Comparison of ENCODE assay signal across 8 mouse cellular contexts in the genomic region with DNA sequence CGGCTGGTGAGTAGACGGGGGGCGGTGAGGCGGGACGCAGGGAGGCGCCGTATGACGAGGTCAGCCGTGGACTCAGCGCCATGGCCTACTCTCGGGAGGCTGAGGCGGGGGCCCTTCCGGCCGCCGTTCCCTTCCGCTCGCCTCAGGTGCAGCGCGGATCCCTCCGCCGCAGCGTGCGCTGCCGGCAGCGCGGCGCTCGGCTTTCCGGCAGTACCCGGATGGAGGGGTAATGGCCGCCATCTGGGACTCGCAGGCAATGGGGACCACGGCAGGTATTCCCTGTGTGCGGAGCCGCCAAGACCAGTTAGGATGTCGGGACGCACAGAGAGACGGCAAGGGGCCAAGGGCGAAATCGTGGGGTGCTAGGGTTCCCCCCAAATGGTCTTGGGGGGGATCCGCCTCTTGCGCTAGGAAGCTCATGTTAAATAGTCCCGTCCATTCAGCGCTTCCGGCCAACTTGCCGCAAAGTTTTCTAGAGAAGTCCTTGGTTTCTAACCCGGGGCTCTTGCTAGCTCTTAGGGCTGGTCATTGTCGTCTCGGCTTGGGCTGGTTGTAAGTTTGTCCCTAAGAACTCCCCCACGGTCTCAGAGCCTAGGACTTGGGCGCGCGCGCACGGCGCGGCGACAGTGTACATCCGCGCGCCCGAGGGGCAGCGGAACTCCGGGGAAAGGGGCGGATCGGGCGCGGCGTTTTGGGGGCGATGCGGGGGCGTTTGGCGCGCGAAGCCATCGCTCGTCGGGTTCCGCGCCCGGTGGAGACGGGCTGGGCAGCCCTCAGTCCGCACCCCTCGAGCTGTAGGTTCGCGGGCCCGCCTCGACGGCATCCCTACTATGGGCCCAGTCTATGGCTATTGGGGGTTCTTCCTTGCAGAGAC. TPM values are rescaled to one million over a fixed set of nuclear protein-coding genes. Genes with fewer than 3 reads are reported as not detected.
A peak's percentile ranks its signal among the peaks of the same experiment; 100 is the strongest.
DNase-seq lines count a peak whose midpoint lies in the region; ATAC-seq and TF ChIP-seq lines count a peak whose summit lies in the region.

A gene (plus strand): TSS at position 187 of the 874 bp plus-strand sequence.

- no peaks in the 10 kb centered on the region for H3K79me3 ChIP-seq in C2C12 (ENCODE audit: low read depth)

- H3K36me3 ChIP-seq in C2C12 (ENCODE audit: control insufficient read depth, insufficient read depth): no peaks in the 10 kb centered on the region
- H3K36me3 ChIP-seq in heart, embryonic 14.5 days (ENCODE audit: control insufficient read depth, insufficient read depth, low read length): 0 out of 2 replicates have a peak, but pooled peaks cover 8% of the 10 kb centered on the region
- H3K36me3 ChIP-seq in liver, embryonic 13.5 days: no peaks in the 10 kb centered on the region
- H3K36me3 ChIP-seq in stomach, embryonic 16.5 days (ENCODE audit: control insufficient read depth, insufficient read depth, low read length): no peaks in the 10 kb centered on the region

- H3K4me3 ChIP-seq in C2C12 (ENCODE audit: insufficient read depth, poor library complexity, severe bottlenecking): peak within 1 kb of the TSS; percentile 34
- peak within 1 kb of the TSS; percentile 72 to 85 for H3K4me3 ChIP-seq in heart, embryonic 14.5 days (ENCODE audit: control insufficient read depth in 1 of 2, insufficient read depth in 1 of 2, low read depth in 1 of 2, low read length in 2 of 2)
- H3K4me3 ChIP-seq in liver, embryonic 13.5 days (replicated peaks): peak within 1 kb of the TSS; percentile 79
- peak within 1 kb of the TSS; percentile 84 for H3K4me3 ChIP-seq in stomach, embryonic 16.5 days (replicated peaks; ENCODE audit: low read length)

- ATAC-seq in heart, embryonic 14.5 days (ENCODE audit: insufficient number of reproducible peaks, insufficient read depth, low FRiP score, low read depth): peak; percentile 66; the same call in 1 of the 2 replicates
- ATAC-seq in liver, embryonic 13.5 days (ENCODE audit: low read depth): peak; percentile 90
- peak; percentile 92 for ATAC-seq in stomach, embryonic 16.5 days (ENCODE audit: insufficient read depth, low FRiP score)

- H3K4me2 ChIP-seq in heart, embryonic 14.5 days (ENCODE audit: low read length): peak within 1 kb of the TSS; percentile 78
- H3K4me2 ChIP-seq in liver, embryonic 13.5 days: peak within 1 kb of the TSS; percentile 82
- H3K4me2 ChIP-seq in stomach, embryonic 16.5 days (ENCODE audit: low read depth, low read length): peak within 1 kb of the TSS; percentile 68

- no peaks in the 10 kb centered on the region for H3K79me2 ChIP-seq in C2C12 (ENCODE audit: control insufficient read depth, insufficient read depth)

- peak; percentile 61 for DNase-seq in c-Kit-negative CD71-positive TER-119-positive erythroid progenitor cells, embryonic 14.5 days (ENCODE audit: low read depth, low spot score)
- DNase-seq in fibroblast of lung, adult 2 months (ENCODE audit: low read depth): peak; percentile 62
- peak; percentile 93 for DNase-seq in kidney, postnatal 14 days
- peak; percentile 75 for DNase-seq in liver, embryonic 13.5 days
- DNase-seq in neural tube, embryonic 10.5 days (ENCODE audit: extremely low spot score, low spot score): peak; percentile 97

- peaks cover 0 to 3% of the 10 kb centered on the region in 2 experiments; a peak in 1 of 4 replicates for H3K4me1 ChIP-seq in heart, embryonic 14.5 days (ENCODE audit: control insufficient read depth in 2 of 2, insufficient read depth in 2 of 2, low read length in 2 of 2)
- peaks cover 7% of the 10 kb centered on the region for H3K4me1 ChIP-seq in liver, embryonic 13.5 days (replicated peaks)
- H3K4me1 ChIP-seq in stomach, embryonic 16.5 days (ENCODE audit: control insufficient read depth, insufficient read depth, low read length): peaks cover 2% of the 10 kb centered on the region; the same call in 1 of the 2 replicates

- no peak for TF ChIP-seq CTCF in C2C12 (IDR thresholded peaks at IDR 0.05; ENCODE audit: control insufficient read depth, insufficient read depth, insufficient read length)

- peaks cover 9% of the 10 kb centered on the region for H3K9me3 ChIP-seq in heart, embryonic 14.5 days (ENCODE audit: control insufficient read depth, low read length)
- H3K9me3 ChIP-seq in liver, embryonic 13.5 days (replicated peaks): no peaks in the 10 kb centered on the region
- peaks cover 7% of the 10 kb centered on the region for H3K9me3 ChIP-seq in stomach, embryonic 16.5 days (replicated peaks; ENCODE audit: control insufficient read depth, low read length)

- under 1% methylated on average over 84 of the region's 89 CpGs for WGBS in heart, embryonic 14.5 days
- WGBS in liver, embryonic 13.5 days (ENCODE audit: insufficient replicate concordance): under 1% methylated on average over 89 of the region's 89 CpGs
- under 1% methylated on average over 89 of the region's 89 CpGs for WGBS in stomach, embryonic 16.5 days

- H3K27ac ChIP-seq in heart, embryonic 14.5 days (replicated peaks in 1 of 2; ENCODE audit: control insufficient read depth in 1 of 2, insufficient read depth in 1 of 2, low read depth in 2 of 2, low read length in 2 of 2): peak within 1 kb of the TSS; percentile 91 to 92
- peak within 1 kb of the TSS; percentile 83 for H3K27ac ChIP-seq in liver, embryonic 13.5 days
- H3K27ac ChIP-seq in stomach, embryonic 16.5 days (ENCODE audit: low read length): peak within 1 kb of the TSS; percentile 95

- no peaks in the 10 kb centered on the region for H3K27me3 ChIP-seq in C2C12 (ENCODE audit: control insufficient read depth, insufficient read depth, insufficient read length)
- H3K27me3 ChIP-seq in heart, embryonic 14.5 days (ENCODE audit: control insufficient read depth, insufficient read depth, low read length): peaks cover 33% of the 10 kb centered on the region
- H3K27me3 ChIP-seq in liver, embryonic 13.5 days: peaks cover 24% of the 10 kb centered on the region
- peaks cover 3% of the 10 kb centered on the region; the same call in 1 of the 2 replicates for H3K27me3 ChIP-seq in stomach, embryonic 16.5 days (ENCODE audit: control insufficient read depth, insufficient read depth, low read length)

- H3K9ac ChIP-seq in heart, embryonic 14.5 days (ENCODE audit: low read length): peak within 1 kb of the TSS; percentile 76
- peak within 1 kb of the TSS; percentile 78 for H3K9ac ChIP-seq in liver, embryonic 13.5 days
- peak within 1 kb of the TSS; percentile 87 for H3K9ac ChIP-seq in stomach, embryonic 16.5 days (ENCODE audit: low read length)

- peak within 1 kb of the TSS; percentile 62 for H3ac ChIP-seq in C2C12 (ENCODE audit: control insufficient read depth, insufficient read length, low read depth)

TF ChIP-seq in C2C12, 6 proteins besides CTCF, POLR2A, EP300 and RAD21:
- TF ChIP-seq FOSL1 (IDR thresholded peaks at IDR 0.05; ENCODE audit: insufficient read depth, low read length, poor library complexity, severe bottlenecking): no peak
- TF ChIP-seq USF1 (IDR thresholded peaks at IDR 0.05; ENCODE audit: low read depth): no peak
- TF ChIP-seq CEBPB (IDR thresholded peaks at IDR 0.05; ENCODE audit: low read depth): no peak
- TF ChIP-seq MAX (IDR thresholded peaks at IDR 0.05): peak; percentile 46
- no peak for TF ChIP-seq MYOG (IDR thresholded peaks at IDR 0.05; ENCODE audit: control insufficient read depth, extremely low read depth, insufficient read length)

RNA-seq across cellular contexts. Expression of the gene that starts here (rescaled TPM):
- 0.49 TPM for polyA plus RNA-seq in C2C12 (2012; fragmentation: generic; extraction: Trizol)
- polyA plus RNA-seq in heart, embryonic 14.5 days (2014; fragmentation: Nextera tagmentation; extraction: Ambion mirVana): 8.0 and 9.0 TPM in 2 replicates
- polyA plus RNA-seq in liver, embryonic 13.5 days (2015; fragmentation: Nextera tagmentation; extraction: Ambion mirVana): 3.3 and 4.8 TPM in 2 replicates
- 11.8 and 12.0 TPM in 2 replicates for polyA plus RNA-seq in stomach, embryonic 16.5 days (2015; fragmentation: Nextera tagmentation; extraction: Ambion mirVana)

Comparison
In these comparisons a context has a peak if more than half of its experiments do, and no peak if none do; other contexts are left out.
1. Peak in every context shown above with its lines: DNase-seq, ATAC-seq, H3K4me3 ChIP-seq and H3K27ac ChIP-seq.
2. H3K4me3 ChIP-seq: peak in every context shown above with its lines; median percentile 84 in stomach, embryonic 16.5 days; 79 in liver, embryonic 13.5 days; 78 in heart, embryonic 14.5 days; 34 in C2C12.